Mouse (Mus musculus) heart, postnatal 0 days (tissue): ENCODE measurements around the gene Smim20.

Experiments used
- CTCF ChIP-seq: IDR thresholded peaks from 2 replicates; pipeline ENCODE4 v1.5.1; 2016; ENCODE audit warnings: antibody characterized with exemption, control low read depth, low read depth
- EP300 ChIP-seq: IDR thresholded peaks from 2 replicates; pipeline ENCODE4 v1.6.1; 2016; ENCODE audit warnings: antibody characterized with exemption, low read depth

GRCm38 (mm10) chr5:53230560-53230959 is 36.3 kb upstream of the Smim20 start:
- no peak for TF ChIP-seq CTCF
- no peak for TF ChIP-seq EP300
